Mouse (Mus musculus) G1E (cell line): ENCODE results near the gene Dmd.

ENCODE experiments used
- CTCF ChIP-seq: IDR thresholded peaks from 2 replicates; pipeline ENCODE4 v1.5.1; 2012; ENCODE audit warnings: low read depth, low read length, inconsistent platforms, mixed read lengths
- TAL1 ChIP-seq: conservative IDR thresholded peaks from 2 replicates; pipeline ENCODE4 v1.6.1; 2012; ENCODE audit warnings: low read depth, low read length, inconsistent platforms, mixed read lengths

DNA sequence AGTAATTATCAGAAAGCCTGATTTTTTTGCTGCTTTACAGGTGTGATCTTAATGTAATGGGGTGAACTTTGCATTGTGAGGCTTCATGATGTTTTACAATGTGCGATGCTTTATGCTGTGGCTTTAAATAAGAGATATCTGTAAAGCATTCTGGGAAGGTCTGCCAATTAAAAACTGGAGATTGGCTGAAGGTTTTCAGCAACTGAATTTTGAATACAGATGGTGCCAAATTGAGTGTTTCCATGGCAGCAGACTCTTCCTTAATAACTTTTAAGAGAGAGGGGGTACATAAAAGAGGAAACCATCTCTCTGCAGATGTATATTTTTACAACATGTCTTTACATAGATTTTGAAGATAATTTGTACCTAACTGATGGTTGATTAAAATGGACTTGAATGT is 1603.3 kb downstream of the Dmd start:
- TF ChIP-seq CTCF = no peak
- no peak for TF ChIP-seq TAL1
